Mouse (Mus musculus) forebrain, embryonic 16.5 days (tissue): ENCODE measurements around the gene Aars2. TPM values are rescaled to one million over a fixed set of nuclear protein-coding genes. Genes with fewer than 3 reads are reported as not detected.

Experiments used
- ATAC-seq: fragments of 200-750 bp; cut with Nextera tagmentation; 2 replicates; pipeline ENCODE4 v1.8.0; 2017; ENCODE audit warnings: mild to moderate bottlenecking, moderate library complexity
- H3K27ac ChIP-seq: fragments of 300-500 bp; sonication (generic); 2 replicates; pipeline ENCODE4 v1.5.1; 2014; ENCODE audit warnings: low read length, control low read depth
- H3K27me3 ChIP-seq: fragments of 300-500 bp; sonication (generic); replicated peaks from 2 replicates; pipeline ENCODE4 v1.6.1; 2014; ENCODE audit warnings: low read length; ENCODE audit not compliant: control insufficient read depth, insufficient read depth
- H3K36me3 ChIP-seq: fragments of 300-500 bp; sonication (generic); 2 replicates; pipeline ENCODE4 v1.6.1; 2014; ENCODE audit not compliant: control insufficient read depth, insufficient read depth
- H3K4me1 ChIP-seq: fragments of 300-500 bp; sonication (generic); replicated peaks from 2 replicates; pipeline ENCODE4 v1.6.1; 2014; ENCODE audit warnings: low read length; ENCODE audit not compliant: control insufficient read depth, insufficient read depth
- H3K4me2 ChIP-seq: fragments of 300-500 bp; sonication (generic); 2 replicates; pipeline ENCODE4 v1.6.1; 2014; ENCODE audit warnings: mild to moderate bottlenecking, low read length, control low read depth
- H3K4me3 ChIP-seq: fragments of 300-500 bp; sonication (generic); replicated peaks from 2 replicates; pipeline ENCODE4 v1.5.1; 2014; ENCODE audit warnings: mild to moderate bottlenecking, low read length, control low read depth
- H3K9ac ChIP-seq: fragments of 300-500 bp; sonication (generic); replicated peaks from 2 replicates; pipeline ENCODE4 v1.6.1; 2014; ENCODE audit warnings: low read depth, low read length, control low read depth
- H3K9me3 ChIP-seq: fragments of 300-500 bp; sonication (generic); 2 replicates; pipeline ENCODE4 v1.6.1; 2016; ENCODE audit warnings: low read length; ENCODE audit not compliant: control insufficient read depth
- WGBS: fragments of 180-500 bp; shearing (Covaris S2); extraction: QIAGEN DNeasy Blood & Tissue Kit; methylation state at CpG from one replicate; pipeline ENCODE4 v1.1.7; 2014; 5-methylcytosine and 5-hydroxymethylcytosine counted together
- polyA plus RNA-seq: library from polyadenylated mRNA; unstranded; fragments of >200 nt; fragmentation: Nextera tagmentation; extraction: Ambion mirVana; gene quantifications from 2 replicates; pipeline ENCODE4 v1.2.1, GENCODE M21; 2015

The Aars2 gene
- polyA plus RNA-seq, 1 experiment from 2014 or later = 19.1 TPM

GRCm38 (mm10) chr17:45490532-45491154 lies 16.0 kb upstream of the Aars2 start:
- H3K4me1 ChIP-seq = 0 out of 2 replicates have a peak, but pooled peaks cover 2% of the 10 kb centered on the region
- no peaks in the 10 kb centered on the region for H3K36me3 ChIP-seq
- H3K9ac ChIP-seq = no peak overlapping the region
- no peak overlapping the region for H3K4me3 ChIP-seq
- H3K27ac ChIP-seq = no peak overlapping the region
- H3K27me3 ChIP-seq = no peaks in the 10 kb centered on the region
- 70% methylated on average over 13 of the region's 13 CpGs for WGBS
- H3K9me3 ChIP-seq = no peaks in the 10 kb centered on the region
- no peak overlapping the region for H3K4me2 ChIP-seq
- ATAC-seq = peak; percentile 58; the same call in 1 of the 2 replicates

- Histone ChIP-seq H3K4me1 (0 out of 2 replicates have a peak, but pooled peaks cover 2% of the 10 kb centered on the region), H3K9ac (no peak overlapping the region), H3K36me3 (no peaks in the 10 kb centered on the region), H3K27me3 (no peaks in the 10 kb centered on the region), H3K4me2 (no peak overlapping the region), H3K9me3 (no peaks in the 10 kb centered on the region), H3K4me3 (no peak overlapping the region), H3K27ac (no peak overlapping the region)
- WGBS = 85% methylated on average over 11 of the region's 11 CpGs
- no peak for ATAC-seq
Observed at GRCm38 (mm10) chr17:45495398-45495797, 11.2 kb upstream of the Aars2 start.

- Histone ChIP-seq H3K4me2 (no peak overlapping the region), H3K4me3 (no peak overlapping the region), H3K4me1 (0 out of 2 replicates have a peak, but pooled peaks cover 2% of the 10 kb centered on the region), H3K36me3 (no peaks in the 10 kb centered on the region), H3K27me3 (no peaks in the 10 kb centered on the region), H3K9ac (no peak overlapping the region), H3K9me3 (no peaks in the 10 kb centered on the region), H3K27ac (no peak overlapping the region)
- 83% methylated on average over 13 of the region's 13 CpGs for WGBS
- ATAC-seq = no peak
Observed at GRCm38 (mm10) chr17:45498397-45498796, 8.2 kb upstream of the Aars2 start.

GRCm38 (mm10) chr17:45499516-45499915 lies 7.1 kb upstream of the Aars2 start:
- Histone ChIP-seq H3K4me2 (no peak overlapping the region), H3K9me3 (no peaks in the 10 kb centered on the region), H3K27me3 (no peaks in the 10 kb centered on the region), H3K4me3 (no peak overlapping the region), H3K9ac (no peak overlapping the region), H3K4me1 (no peaks in the 10 kb centered on the region), H3K27ac (no peak overlapping the region), H3K36me3 (no peaks in the 10 kb centered on the region)
- ATAC-seq = no peak
- 52% methylated on average over 2 of the region's 2 CpGs for WGBS

GRCm38 (mm10) chr17:45500981-45501380 lies 5.7 kb upstream of the Aars2 start:
- Histone ChIP-seq H3K4me2 (no peak overlapping the region), H3K4me3 (no peak overlapping the region), H3K27ac (no peak overlapping the region), H3K27me3 (no peaks in the 10 kb centered on the region), H3K4me1 (no peaks in the 10 kb centered on the region), H3K9ac (no peak overlapping the region), H3K9me3 (no peaks in the 10 kb centered on the region), H3K36me3 (no peaks in the 10 kb centered on the region)
- 40% methylated on average over 4 of the region's 4 CpGs for WGBS
- no peak for ATAC-seq

- Histone ChIP-seq H3K4me1 (peaks cover 1% of the 10 kb centered on the region), H3K9ac (no peak overlapping the region), H3K27me3 (no peaks in the 10 kb centered on the region), H3K27ac (no peak overlapping the region), H3K4me2 (no peak overlapping the region), H3K36me3 (no peaks in the 10 kb centered on the region), H3K4me3 (no peak overlapping the region), H3K9me3 (no peaks in the 10 kb centered on the region)
- WGBS = 63% methylated on average over 4 of the region's 4 CpGs
- ATAC-seq = no peak
Observed at GRCm38 (mm10) chr17:45502324-45502723, 4.3 kb upstream of the Aars2 start.

- no peak for ATAC-seq
- 60% methylated on average over 5 of the region's 5 CpGs for WGBS
- Histone ChIP-seq H3K4me3 (no peak overlapping the region), H3K27me3 (no peaks in the 10 kb centered on the region), H3K9ac (no peak overlapping the region), H3K4me2 (no peak overlapping the region), H3K36me3 (no peaks in the 10 kb centered on the region), H3K9me3 (no peaks in the 10 kb centered on the region), H3K4me1 (peaks cover 4% of the 10 kb centered on the region), H3K27ac (no peak overlapping the region)
Observed at GRCm38 (mm10) chr17:45503301-45503973, 3.2 kb upstream of the Aars2 start.

- Histone ChIP-seq H3K36me3 (no peaks in the 10 kb centered on the region), H3K27me3 (no peaks in the 10 kb centered on the region), H3K9ac (no peak overlapping the region), H3K9me3 (no peaks in the 10 kb centered on the region), H3K4me1 (peaks cover 4% of the 10 kb centered on the region), H3K4me3 (no peak overlapping the region), H3K27ac (no peak overlapping the region), H3K4me2 (no peak overlapping the region)
- 75% methylated on average over 6 of the region's 6 CpGs for WGBS
- ATAC-seq = peak; percentile 9; the same call in 1 of the 2 replicates
Observed at GRCm38 (mm10) chr17:45505941-45506465, 638 bp upstream of the Aars2 start.

- 94% methylated on average over 4 of the region's 4 CpGs for WGBS
- no peak overlapping the region for H3K9ac ChIP-seq
- H3K27me3 ChIP-seq = no peaks in the 10 kb centered on the region
- no peak overlapping the region for H3K27ac ChIP-seq
- H3K4me3 ChIP-seq = no peak overlapping the region
- peaks cover 4% of the 10 kb centered on the region for H3K4me1 ChIP-seq
- H3K36me3 ChIP-seq = no peaks in the 10 kb centered on the region
- H3K4me2 ChIP-seq = no peak overlapping the region
- H3K9me3 ChIP-seq = no peaks in the 10 kb centered on the region
- ATAC-seq = no peak
Observed at GRCm38 (mm10) chr17:45510871-45511270, 4.2 kb downstream of the Aars2 start.
